ENCODE assay signal across 12 mouse cellular contexts in genomic region chr12:29526236-29526644, GRCm38 (mm10). TPM values are rescaled to one million over a fixed set of nuclear protein-coding genes. Genes with fewer than 3 reads are reported as not detected.
DNase-seq lines count a peak whose midpoint lies in the region; ATAC-seq and TF ChIP-seq lines count a peak whose summit lies in the region.
"Had no signal": no experiment of that assay in that cellular context is flagged by ENCODE, and none has a peak within 500 bp of the region (broad histone marks: within the 10 kb centered on the region; RNA-seq: fewer than 3 reads in every experiment).

No protein-coding gene starts in this region.

- peak overlapping the region; percentile 26 for H3K4me3 ChIP-seq in midbrain, embryonic 12.5 days
- no peak overlapping the region for H3K4me3 ChIP-seq in gastrocnemius, adult 2 months
- no peak overlapping the region for H3K4me3 ChIP-seq in heart, adult 2 months
- H3K4me3 ChIP-seq: embryonic facial prominence, embryonic 15.5 days had no signal

- no peaks in the 10 kb centered on the region for H3K36me3 ChIP-seq in midbrain, embryonic 12.5 days
- H3K36me3 ChIP-seq in heart, adult 2 months (ENCODE audit: control insufficient read depth, insufficient read depth, low read length), result no peaks in the 10 kb centered on the region
- H3K36me3 ChIP-seq: embryonic facial prominence, embryonic 15.5 days had no signal

- 2% methylated on average over 6 of the region's 6 CpGs for WGBS in midbrain, embryonic 12.5 days
- WGBS in heart, adult 2 months, result 14% methylated on average over 6 of the region's 6 CpGs

- intact Hi-C loops in gastrocnemius, adult 2 months (cut with DNase I), result no loop called here
- intact Hi-C loops in heart, adult 2 months (cut with DNase I), result no loop called here

- H3K79me2 ChIP-seq in heart, adult 2 months (replicated peaks; ENCODE audit: control insufficient read depth, insufficient read depth, low read length), result no peaks in the 10 kb centered on the region

- peak overlapping the region; percentile 98 for H3K27ac ChIP-seq in midbrain, embryonic 12.5 days (replicated peaks)
- H3K27ac ChIP-seq in gastrocnemius, adult 2 months, result no peak overlapping the region
- H3K27ac ChIP-seq in heart, adult 2 months, result no peak overlapping the region
- H3K27ac ChIP-seq: embryonic facial prominence, embryonic 15.5 days had no signal

- TF ChIP-seq CTCF in gastrocnemius, adult 2 months (IDR thresholded peaks at IDR 0.05), result no peak
- no peak for TF ChIP-seq CTCF in heart, adult 2 months (IDR thresholded peaks at IDR 0.05)

- peaks cover 11% of the 10 kb centered on the region for H3K27me3 ChIP-seq in midbrain, embryonic 12.5 days
- no peaks in the 10 kb centered on the region for H3K27me3 ChIP-seq in heart, adult 2 months (ENCODE audit: control insufficient read depth, insufficient read depth, low read length)

- H3K9ac ChIP-seq in midbrain, embryonic 12.5 days (replicated peaks), result 0 out of 2 replicates have a peak overlapping the region, but pooled peaks have one; percentile 11
- no peak overlapping the region for H3K9ac ChIP-seq in heart, adult 2 months (ENCODE audit: low read depth, low read length)
- H3K9ac ChIP-seq: embryonic facial prominence, embryonic 15.5 days had no signal

- H3K9me3 ChIP-seq in midbrain, embryonic 12.5 days, result no peaks in the 10 kb centered on the region
- H3K9me3 ChIP-seq: embryonic facial prominence, embryonic 15.5 days had no signal

- peak; percentile 95 for DNase-seq in brain, adult 2 months (ENCODE audit: low read depth, low spot score)
- DNase-seq in cerebellum, postnatal 14 days, result peak; percentile 76 to 86
- peak; percentile 54 to 62 for DNase-seq in frontal cortex, postnatal 10 days (ENCODE audit: low spot score in 2 of 2)
- no peak for DNase-seq in adrenal gland, adult 18-20 months (ENCODE audit: low spot score in 2 of 2)
- no peak for DNase-seq in gastrocnemius, adult 2 months
- no peak for DNase-seq in kidney, adult 9 months
- no peak for DNase-seq in heart, adult 2 months
- DNase-seq: lung, postnatal 10 days had no signal

- peaks cover 17% of the 10 kb centered on the region for H3K4me1 ChIP-seq in midbrain, embryonic 12.5 days
- H3K4me1 ChIP-seq in heart, adult 2 months (ENCODE audit: control insufficient read depth, insufficient read depth, low read length), result no peaks in the 10 kb centered on the region

- no peak for TF ChIP-seq EP300 in heart, adult 2 months (IDR thresholded peaks at IDR 0.05; ENCODE audit: insufficient read depth, low read depth, low read length)

- peak; percentile 59 for ATAC-seq in midbrain, embryonic 12.5 days (ENCODE audit: low FRiP score, low read depth)

- peak overlapping the region; percentile 44 for H3K4me2 ChIP-seq in midbrain, embryonic 12.5 days (replicated peaks)

- TF ChIP-seq POLR2A in heart, adult 2 months (IDR thresholded peaks at IDR 0.05; ENCODE audit: insufficient read depth, low read depth, low read length), result no peak

RNA-seq across cellular contexts. Expression of gene Myt1l, which starts 1.9 kb away (rescaled TPM):
- 53.0 and 53.1 TPM in 2 replicates for polyA plus RNA-seq in midbrain, embryonic 12.5 days (2016; fragmentation: Nextera tagmentation; extraction: Ambion mirVana)
- total RNA-seq in adrenal gland, adult 18-20 months (2021), result 1 to 10 TPM; 2.2 to 2.3 TPM
- total RNA-seq in gastrocnemius, adult 2 months (2021), result not detected
- not detected for total RNA-seq in heart, adult 2 months (2021)
- polyA plus RNA-seq in heart, adult 2 months (2012; rRNA removed), result 0.06 TPM in 2 replicates
- polyA plus RNA-seq: heart, postnatal 0 days; spleen, adult 2 months had no signal

Comparison
In these comparisons a context has a peak if more than half of its experiments do, and no peak if none do; other contexts are left out.
1. DNase-seq: peak in brain, adult 2 months (single experiment), cerebellum, postnatal 14 days (2 of 2) and frontal cortex, postnatal 10 days (2 of 2); none in adrenal gland, adult 18-20 months (0 of 2), gastrocnemius, adult 2 months (single experiment), kidney, adult 9 months (single experiment) and heart, adult 2 months (0 of 2).